Mouse (Mus musculus) liver, embryonic 15.5 days (tissue): ENCODE measurements around the gene Rad54l. TPM values are rescaled to one million over a fixed set of nuclear protein-coding genes. Genes with fewer than 3 reads are reported as not detected.
A peak's percentile ranks its signal among the peaks of the same experiment; 100 is the strongest.

Source experiments
- ATAC-seq: fragments of 200-750 bp; cut with Nextera tagmentation; 2 replicates; pipeline ENCODE4 v1.8.0; 2017; ENCODE audit warnings: moderate number of reproducible peaks, mild to moderate bottlenecking, moderate library complexity; ENCODE audit not compliant: insufficient read depth
- H3K27ac ChIP-seq: fragments of 300-500 bp; sonication (generic); replicated peaks from 2 replicates; pipeline ENCODE4 v1.5.1; 2015; ENCODE audit warnings: mild to moderate bottlenecking, inconsistent platforms
- H3K27me3 ChIP-seq: fragments of 300-500 bp; sonication (generic); 2 replicates; pipeline ENCODE4 v1.6.1; 2015; ENCODE audit warnings: mild to moderate bottlenecking, inconsistent platforms
- H3K36me3 ChIP-seq: fragments of 300-500 bp; sonication (generic); replicated peaks from 2 replicates; pipeline ENCODE4 v1.6.1; 2015; ENCODE audit warnings: moderate library complexity, mild to moderate bottlenecking, inconsistent platforms
- H3K4me1 ChIP-seq: fragments of 300-500 bp; sonication (generic); replicated peaks from 2 replicates; pipeline ENCODE4 v1.6.1; 2015; ENCODE audit warnings: inconsistent platforms
- H3K4me2 ChIP-seq: fragments of 300-500 bp; sonication (generic); 2 replicates; pipeline ENCODE4 v1.6.1; 2015; ENCODE audit warnings: moderate library complexity, mild to moderate bottlenecking, inconsistent platforms
- H3K4me3 ChIP-seq: fragments of 300-500 bp; sonication (generic); replicated peaks from 2 replicates; pipeline ENCODE4 v1.5.1; 2015; ENCODE audit warnings: mild to moderate bottlenecking, inconsistent platforms
- H3K9ac ChIP-seq: fragments of 300-500 bp; sonication (generic); 2 replicates; pipeline ENCODE4 v1.6.1; 2015; ENCODE audit warnings: moderate library complexity, mild to moderate bottlenecking, inconsistent platforms
- H3K9me3 ChIP-seq: fragments of 300-500 bp; sonication (generic); replicated peaks from 2 replicates; pipeline ENCODE4 v1.6.1; 2016; ENCODE audit warnings: inconsistent platforms
- WGBS: fragments of 180-500 bp; shearing (Covaris S2); methylation state at CpG from one replicate; pipeline ENCODE4 v1.1.7; 2015; ENCODE audit warnings: mixed read lengths; ENCODE audit not compliant: insufficient replicate concordance; 5-methylcytosine and 5-hydroxymethylcytosine counted together
- polyA plus RNA-seq: library from polyadenylated mRNA; unstranded; fragments of >200 nt; fragmentation: Nextera tagmentation; extraction: Ambion mirVana; gene quantifications from 2 replicates; pipeline ENCODE4 v1.2.1, GENCODE M21; 2015

The Rad54l gene
- polyA plus RNA-seq, 1 experiment from 2014 or later: 26.8 TPM

DNA sequence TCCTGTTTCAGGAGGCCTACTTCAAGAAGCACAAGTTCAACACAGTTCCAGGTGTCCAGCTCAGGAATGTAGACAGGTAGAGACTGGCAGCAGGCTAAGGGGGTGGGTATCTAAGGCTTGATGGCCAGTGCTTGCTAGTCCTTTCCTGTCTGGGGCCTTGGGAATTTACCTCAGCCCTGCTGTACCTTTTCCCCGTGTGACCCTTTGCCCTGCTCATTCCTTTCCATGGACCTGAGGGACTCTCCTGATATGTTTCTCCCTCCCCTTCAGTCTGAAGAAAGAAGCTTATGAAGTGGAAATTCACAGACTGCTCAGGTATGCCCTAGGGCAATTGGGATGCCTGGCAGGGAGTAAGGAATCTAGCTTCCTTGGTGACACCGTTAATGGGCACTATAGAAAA lies 34.4 kb upstream of the Rad54l start:
- peaks cover 6% of the 10 kb centered on the region; the same call in 1 of the 2 replicates for H3K4me1 ChIP-seq
- WGBS: 68% methylated on average over 2 of the region's 2 CpGs
- no peak overlapping the region for H3K4me3 ChIP-seq
- no peak overlapping the region for H3K9ac ChIP-seq
- no peaks in the 10 kb centered on the region for H3K9me3 ChIP-seq
- ATAC-seq: no peak
- no peaks in the 10 kb centered on the region for H3K27me3 ChIP-seq
- H3K27ac ChIP-seq: no peak overlapping the region
- H3K4me2 ChIP-seq: no peak overlapping the region
- H3K36me3 ChIP-seq: peaks cover 60% of the 10 kb centered on the region

DNA sequence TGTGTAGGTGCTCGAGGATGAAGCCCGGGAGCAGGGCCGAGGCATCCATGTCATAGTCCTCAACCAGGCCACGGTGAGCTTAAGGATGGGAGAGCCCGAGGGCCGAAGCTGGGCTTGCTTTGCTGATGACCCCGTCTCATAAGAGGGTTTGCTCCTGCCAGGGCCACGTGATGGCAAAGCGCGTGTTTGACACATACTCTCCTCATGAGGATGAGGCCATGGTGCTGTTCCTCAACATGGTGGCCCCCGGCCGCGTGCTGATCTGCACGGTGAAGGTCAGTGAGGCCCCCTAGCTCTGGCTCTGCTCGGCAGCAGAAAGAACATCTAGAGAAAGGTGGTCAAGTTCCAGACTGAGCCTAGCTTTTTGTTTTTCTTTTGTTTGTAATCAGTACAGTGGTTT lies 29.2 kb upstream of the Rad54l start:
- no peak for ATAC-seq
- Histone ChIP-seq H3K4me3 (no peak overlapping the region), H3K4me2 (no peak overlapping the region), H3K27ac (no peak overlapping the region), H3K36me3 (peaks cover 53% of the 10 kb centered on the region), H3K27me3 (no peaks in the 10 kb centered on the region), H3K9me3 (no peaks in the 10 kb centered on the region), H3K9ac (no peak overlapping the region), H3K4me1 (peaks cover 29% of the 10 kb centered on the region)
- WGBS: 87% methylated on average over 15 of the region's 15 CpGs

GRCm38 (mm10) chr4:116151238-116151637 lies 27.7 kb upstream of the Rad54l start, which contains the start of gene Lurap1:
Gene Lurap1, minus strand, starts transcription at chr4:116151338.
- H3K4me1 ChIP-seq: peaks cover 29% of the 10 kb centered on the region
- H3K27ac ChIP-seq: peak within 1 kb of the TSS; percentile 75
- no peak for ATAC-seq
- peak within 1 kb of the TSS; percentile 95 for H3K4me2 ChIP-seq
- H3K36me3 ChIP-seq: peaks cover 38% of the 10 kb centered on the region
- H3K4me3 ChIP-seq: peak within 1 kb of the TSS; percentile 73
- WGBS: 68% methylated on average over 6 of the region's 6 CpGs
- H3K27me3 ChIP-seq: no peaks in the 10 kb centered on the region
- peak within 1 kb of the TSS; percentile 84 for H3K9ac ChIP-seq
- no peaks in the 10 kb centered on the region for H3K9me3 ChIP-seq

GRCm38 (mm10) chr4:116150862-116151221 lies 27.4 kb upstream of the Rad54l start:
- Histone ChIP-seq H3K4me3 (peak overlapping the region; percentile 73), H3K4me1 (peaks cover 29% of the 10 kb centered on the region), H3K27me3 (0 out of 2 replicates have a peak, but pooled peaks cover under 1% of the 10 kb centered on the region), H3K9ac (peak overlapping the region; percentile 84), H3K9me3 (no peaks in the 10 kb centered on the region), H3K27ac (peak overlapping the region; percentile 68), H3K36me3 (peaks cover 34% of the 10 kb centered on the region), H3K4me2 (peak overlapping the region; percentile 95)
- WGBS: 28% methylated on average over 4 of the region's 4 CpGs
- ATAC-seq: no peak

GRCm38 (mm10) chr4:116150156-116150861 lies 26.8 kb upstream of the Rad54l start:
- WGBS: under 1% methylated on average over 58 of the region's 73 CpGs
- Histone ChIP-seq H3K4me3 (peak overlapping the region; percentile 73), H3K9ac (peak overlapping the region; percentile 84), H3K27ac (peak overlapping the region; percentile 75), H3K27me3 (peaks cover 6% of the 10 kb centered on the region), H3K4me2 (peak overlapping the region; percentile 95), H3K4me1 (peaks cover 29% of the 10 kb centered on the region), H3K36me3 (peaks cover 31% of the 10 kb centered on the region), H3K9me3 (no peaks in the 10 kb centered on the region)
- peak; percentile 95 for ATAC-seq

- WGBS: 34% methylated on average over 6 of the region's 6 CpGs
Observed at GRCm38 (mm10) chr4:116149812-116150155, 26.3 kb upstream of the Rad54l start.

DNA sequence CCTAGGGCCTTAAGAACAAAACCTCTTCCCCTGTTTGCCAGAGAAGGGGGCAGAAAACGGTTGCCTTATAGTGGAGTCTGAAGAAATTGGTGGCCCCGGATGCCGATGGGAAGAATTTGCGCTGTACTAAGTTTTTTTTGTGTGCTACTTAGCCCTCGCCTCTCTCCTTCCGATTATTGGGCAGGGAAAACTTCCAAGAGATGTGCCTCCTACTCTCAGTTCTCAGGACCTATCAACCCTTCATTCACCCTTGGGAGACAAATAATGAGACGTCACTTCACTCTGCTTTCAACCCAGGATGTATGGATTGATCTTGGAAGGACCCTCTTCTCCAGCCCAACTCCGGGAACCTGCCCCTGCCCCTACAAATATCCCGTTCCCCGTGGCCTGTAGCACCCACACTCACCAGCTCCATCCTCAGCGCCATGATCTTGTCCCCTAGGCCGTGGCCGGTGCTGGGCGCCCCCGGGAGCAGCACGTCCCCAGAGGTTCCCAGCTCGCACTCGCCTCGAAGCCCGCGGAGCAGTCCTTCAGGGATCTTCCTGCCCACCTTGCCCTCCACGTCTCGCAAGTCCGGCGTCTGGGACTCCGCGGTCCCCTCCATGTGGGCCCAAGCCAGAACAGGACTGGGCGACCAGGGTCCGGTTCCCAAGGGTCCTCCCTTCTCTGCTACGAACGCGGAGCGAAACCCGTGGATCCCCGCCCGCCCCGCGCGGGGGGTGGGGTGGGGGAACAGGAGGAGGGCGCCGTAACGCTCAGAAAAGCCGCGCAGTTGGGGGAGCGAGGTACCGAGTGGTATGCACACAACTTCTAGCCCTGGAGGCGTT lies 20.6 kb upstream of the Rad54l start:
- peak overlapping the region; percentile 40; the same call in 1 of the 2 replicates for H3K9ac ChIP-seq
- ATAC-seq: 0 out of 2 replicates have a peak, but pooled peaks have one; percentile 34

More at GRCm38 (mm10) chr4:116149812-116150155, 26.3 kb upstream of the Rad54l start:
- Histone ChIP-seq H3K9ac (peak overlapping the region; percentile 84), H3K9me3 (no peaks in the 10 kb centered on the region), H3K36me3 (peaks cover 27% of the 10 kb centered on the region), H3K4me3 (peak overlapping the region; percentile 73), H3K27ac (peak overlapping the region; percentile 75), H3K27me3 (peaks cover 11% of the 10 kb centered on the region), H3K4me2 (peak overlapping the region; percentile 95), H3K4me1 (peaks cover 30% of the 10 kb centered on the region)
- 0 out of 2 replicates have a peak, but pooled peaks have one; percentile 9 for ATAC-seq

GRCm38 (mm10) chr4:116143317-116143811 lies 19.9 kb upstream of the Rad54l start:
- ATAC-seq: no peak

More for the DNA sequence above, 20.6 kb upstream of the Rad54l start:
- Histone ChIP-seq H3K4me1 (peaks cover 11% of the 10 kb centered on the region), H3K4me2 (peak overlapping the region; percentile 79), H3K4me3 (peak overlapping the region; percentile 55), H3K36me3 (no peaks in the 10 kb centered on the region), H3K27me3 (peaks cover 56% of the 10 kb centered on the region), H3K27ac (no peak overlapping the region), H3K9me3 (no peaks in the 10 kb centered on the region)
- WGBS: 1% methylated on average over 47 of the region's 47 CpGs

GRCm38 (mm10) chr4:116142269-116142668 lies 18.8 kb upstream of the Rad54l start:
- Histone ChIP-seq H3K4me1 (peaks cover 11% of the 10 kb centered on the region), H3K9me3 (no peaks in the 10 kb centered on the region), H3K4me3 (no peak overlapping the region), H3K4me2 (no peak overlapping the region), H3K27ac (no peak overlapping the region), H3K27me3 (peaks cover 56% of the 10 kb centered on the region), H3K36me3 (no peaks in the 10 kb centered on the region), H3K9ac (no peak overlapping the region)
- 64% methylated on average over 7 of the region's 7 CpGs for WGBS
- no peak for ATAC-seq

More at GRCm38 (mm10) chr4:116143317-116143811, 19.9 kb upstream of the Rad54l start:
- 8% methylated on average over 7 of the region's 7 CpGs for WGBS
- H3K9me3 ChIP-seq: no peaks in the 10 kb centered on the region
- peaks cover 11% of the 10 kb centered on the region for H3K4me1 ChIP-seq
- no peaks in the 10 kb centered on the region for H3K36me3 ChIP-seq
- no peak overlapping the region for H3K27ac ChIP-seq
- no peak overlapping the region for H3K9ac ChIP-seq
- H3K4me3 ChIP-seq: peak overlapping the region; percentile 55; the same call in 1 of the 2 replicates
- H3K27me3 ChIP-seq: peaks cover 56% of the 10 kb centered on the region
- H3K4me2 ChIP-seq: peak overlapping the region; percentile 79

- no peak overlapping the region for H3K27ac ChIP-seq
- H3K4me3 ChIP-seq: no peak overlapping the region
- H3K4me2 ChIP-seq: no peak overlapping the region
- H3K9me3 ChIP-seq: no peaks in the 10 kb centered on the region
- H3K9ac ChIP-seq: no peak overlapping the region
- ATAC-seq: no peak
- peaks cover 56% of the 10 kb centered on the region for H3K27me3 ChIP-seq
- 62% methylated on average over 1 of the region's 1 CpGs for WGBS
- H3K36me3 ChIP-seq: no peaks in the 10 kb centered on the region
- H3K4me1 ChIP-seq: peaks cover 11% of the 10 kb centered on the region
Observed at GRCm38 (mm10) chr4:116141736-116142135, 18.2 kb upstream of the Rad54l start.
